Mouse (Mus musculus) erythroblast, embryonic 14.5 days (primary cell): ENCODE results near the gene Cenpl.

Experiments used
- GATA1 ChIP-seq: IDR thresholded peaks from 2 replicates; pipeline ENCODE4 v1.6.1; 2012; ENCODE audit warnings: low read length, inconsistent platforms, mixed read lengths
- TAL1 ChIP-seq: IDR thresholded peaks from 3 replicates; pipeline ENCODE4 v1.6.1; 2012; ENCODE audit warnings: low read length, inconsistent platforms, mixed read lengths

DNA sequence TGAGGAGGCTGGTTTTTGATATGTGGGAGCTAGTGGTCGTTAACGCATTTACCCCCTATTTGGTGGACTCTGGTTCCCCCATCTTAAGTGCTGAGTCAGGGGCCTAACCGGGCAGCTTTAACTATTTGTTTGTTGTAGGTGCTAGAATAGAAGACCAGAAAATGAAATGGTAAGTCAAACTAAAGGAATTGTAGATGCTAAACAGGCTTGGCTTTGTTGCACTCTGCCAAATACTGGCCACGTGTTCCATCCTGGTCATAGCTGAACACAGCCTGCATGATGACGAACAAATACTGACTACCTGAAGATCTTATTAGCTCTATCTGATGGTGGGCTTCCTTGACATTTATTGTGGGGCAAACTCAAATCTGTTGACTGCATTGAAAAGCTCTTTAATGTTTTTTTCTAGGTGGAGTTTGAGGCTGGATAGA is 34.1 kb upstream of the Cenpl start:
- TF ChIP-seq TAL1: no peak
- no peak for TF ChIP-seq GATA1
